Mouse (Mus musculus) heart, embryonic 11.5 days (tissue): ENCODE results near the gene Lsm14a. TPM values are rescaled to one million over a fixed set of nuclear protein-coding genes. Genes with fewer than 3 reads are reported as not detected.

Source experiments
- ATAC-seq: fragments of 200-750 bp; cut with Nextera tagmentation; replicated peaks from 2 replicates; pipeline ENCODE4 v1.8.0; 2017; ENCODE audit warnings: moderate library complexity; ENCODE audit not compliant: insufficient number of reproducible peaks, low FRiP score, low TSS enrichment
- H3K27ac ChIP-seq: fragments of 300-500 bp; sonication (generic); 2 replicates; pipeline ENCODE4 v1.5.1; 2014; ENCODE audit warnings: mild to moderate bottlenecking, low read depth, low read length
- H3K27me3 ChIP-seq: fragments of 300-500 bp; sonication (generic); 2 replicates; pipeline ENCODE4 v1.6.1; 2014; ENCODE audit warnings: mild to moderate bottlenecking, low read length, mixed read lengths; ENCODE audit not compliant: control insufficient read depth, insufficient read depth
- H3K36me3 ChIP-seq: fragments of 300-500 bp; sonication (generic); 2 replicates; pipeline ENCODE4 v1.6.1; 2014; ENCODE audit warnings: mild to moderate bottlenecking, low read length, moderate library complexity, mixed read lengths; ENCODE audit not compliant: control insufficient read depth, insufficient read depth
- H3K4me1 ChIP-seq: fragments of 300-500 bp; sonication (generic); 2 replicates; pipeline ENCODE4 v1.6.1; 2014; ENCODE audit warnings: low read length; ENCODE audit not compliant: control insufficient read depth, insufficient read depth
- H3K4me2 ChIP-seq: fragments of 300-500 bp; sonication (generic); 2 replicates; pipeline ENCODE4 v1.6.1; 2014; ENCODE audit warnings: mild to moderate bottlenecking, moderate library complexity
- H3K4me3 ChIP-seq: fragments of 300-500 bp; sonication (generic); 2 replicates; pipeline ENCODE4 v1.5.1; 2014; ENCODE audit warnings: low read depth, low read length
- H3K9ac ChIP-seq: fragments of 300-500 bp; sonication (generic); 2 replicates; pipeline ENCODE4 v1.6.1; 2014; ENCODE audit warnings: mild to moderate bottlenecking, low read depth, low read length, moderate library complexity
- H3K9me3 ChIP-seq: fragments of 300-500 bp; sonication (generic); replicated peaks from 2 replicates; pipeline ENCODE4 v1.6.1; 2016; ENCODE audit warnings: low read length; ENCODE audit not compliant: control insufficient read depth
- WGBS: fragments of 180-500 bp; shearing (Covaris S2); extraction: QIAGEN DNeasy Blood & Tissue Kit; methylation state at CpG from one replicate; pipeline ENCODE4 v1.1.7; 2014; ENCODE audit not compliant: insufficient replicate concordance; 5-methylcytosine and 5-hydroxymethylcytosine counted together
- polyA plus RNA-seq: library from polyadenylated mRNA; unstranded; fragments of >200 nt; fragmentation: Nextera tagmentation; extraction: Ambion mirVana; gene quantifications from 2 replicates; pipeline ENCODE4 v1.2.1, GENCODE M21; 2014

Gene Lsm14a
- 41.7 and 46.4 TPM in 2 replicates for polyA plus RNA-seq

DNA sequence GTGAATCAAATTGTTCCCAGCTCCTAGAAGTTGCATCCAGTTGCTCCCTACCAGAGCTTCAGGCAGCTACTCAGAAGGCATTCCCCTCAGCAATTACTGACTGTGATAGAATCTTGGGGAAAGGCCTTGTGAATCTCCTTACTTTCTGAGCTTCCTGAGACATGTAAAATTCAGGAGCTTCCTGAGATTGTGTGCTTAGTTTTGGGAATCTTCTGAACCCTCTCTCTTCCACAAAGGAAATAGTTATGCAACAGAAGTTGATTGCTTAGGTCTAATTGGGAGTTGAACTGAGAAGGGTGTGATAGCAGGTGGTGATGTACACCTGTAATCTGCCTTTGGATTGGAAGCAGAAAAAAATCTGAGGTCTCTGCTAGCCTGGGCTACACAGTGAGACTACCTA lies at the start of gene Lsm14a:
Gene Lsm14a (minus strand): TSS at position 101 of the 400 bp plus-strand sequence.
- no peak within 1 kb of the TSS for H3K27ac ChIP-seq
- H3K36me3 ChIP-seq: no peaks in the 10 kb centered on the region
- no peak for ATAC-seq

DNA sequence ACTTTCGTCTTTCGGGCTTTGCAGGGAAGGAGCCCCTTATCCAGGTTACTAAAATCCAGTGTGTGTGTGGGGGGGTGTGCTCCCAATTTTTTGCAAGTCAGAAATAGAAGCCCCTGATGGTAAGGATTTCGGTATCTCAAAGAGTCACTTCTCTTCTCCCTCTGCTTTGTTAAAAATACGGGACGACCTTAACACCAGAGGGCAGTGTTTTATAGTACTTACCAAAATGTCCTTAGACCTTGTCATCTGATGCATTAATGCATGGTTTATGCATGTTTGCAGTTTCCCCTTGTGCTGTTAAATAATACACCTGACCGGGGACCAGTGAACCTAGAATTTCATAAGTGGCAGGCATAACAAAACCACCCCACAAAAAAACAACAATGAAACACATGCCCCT lies 45.8 kb upstream of the Lsm14a start:
- Histone ChIP-seq H3K4me1 (no peaks in the 10 kb centered on the region), H3K27me3 (no peaks in the 10 kb centered on the region), H3K27ac (no peak overlapping the region), H3K9me3 (no peaks in the 10 kb centered on the region), H3K9ac (no peak overlapping the region), H3K36me3 (no peaks in the 10 kb centered on the region), H3K4me3 (no peak overlapping the region), H3K4me2 (no peak overlapping the region)
- 36% methylated on average over 6 of the region's 6 CpGs for WGBS
- no peak for ATAC-seq

More for the DNA sequence above, at the start of gene Lsm14a:
- no peak within 1 kb of the TSS for H3K4me3 ChIP-seq
- no peak within 1 kb of the TSS for H3K4me2 ChIP-seq
- H3K4me1 ChIP-seq: peaks cover 8% of the 10 kb centered on the region
- no peak within 1 kb of the TSS for H3K9ac ChIP-seq
- no peaks in the 10 kb centered on the region for H3K27me3 ChIP-seq
- no peaks in the 10 kb centered on the region for H3K9me3 ChIP-seq

DNA sequence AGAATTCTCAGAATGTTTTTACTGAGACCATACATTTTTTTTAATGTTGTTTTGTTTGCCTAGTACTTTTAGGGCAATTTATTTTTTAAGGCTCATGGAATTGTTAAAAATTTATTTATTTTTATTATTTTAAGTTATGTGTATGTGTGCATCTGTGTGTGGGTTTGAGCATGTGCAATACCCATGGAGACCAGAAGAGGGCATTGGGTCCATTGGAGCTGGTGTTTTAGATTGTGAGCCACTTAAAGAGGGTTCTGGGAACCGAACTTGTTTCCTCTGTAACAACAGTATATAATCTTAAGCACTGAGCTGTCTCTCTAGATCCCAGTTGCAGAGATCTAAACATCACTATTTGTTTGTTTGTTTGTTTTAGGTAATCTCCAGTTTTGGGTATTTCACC lies 40.5 kb upstream of the Lsm14a start:
- H3K36me3 ChIP-seq: no peaks in the 10 kb centered on the region
- ATAC-seq: no peak
- WGBS: 74% methylated on average over 1 of the region's 1 CpGs
- no peak overlapping the region for H3K4me2 ChIP-seq
- H3K27me3 ChIP-seq: no peaks in the 10 kb centered on the region
- H3K4me1 ChIP-seq: no peaks in the 10 kb centered on the region
- no peaks in the 10 kb centered on the region for H3K9me3 ChIP-seq
- no peak overlapping the region for H3K4me3 ChIP-seq
- H3K27ac ChIP-seq: no peak overlapping the region
- no peak overlapping the region for H3K9ac ChIP-seq

- Histone ChIP-seq H3K9me3 (no peaks in the 10 kb centered on the region), H3K4me3 (no peak overlapping the region), H3K27me3 (no peaks in the 10 kb centered on the region), H3K4me1 (no peaks in the 10 kb centered on the region), H3K36me3 (no peaks in the 10 kb centered on the region), H3K27ac (no peak overlapping the region), H3K9ac (no peak overlapping the region), H3K4me2 (no peak overlapping the region)
- 67% methylated on average over 2 of the region's 2 CpGs for WGBS
- ATAC-seq: no peak
Observed at GRCm38 (mm10) chr7:34421201-34421600, 28.1 kb upstream of the Lsm14a start.

GRCm38 (mm10) chr7:34407492-34407891 lies 14.4 kb upstream of the Lsm14a start:
- Histone ChIP-seq H3K9me3 (no peaks in the 10 kb centered on the region), H3K4me1 (no peaks in the 10 kb centered on the region), H3K9ac (no peak overlapping the region), H3K27ac (no peak overlapping the region), H3K4me2 (no peak overlapping the region), H3K4me3 (no peak overlapping the region), H3K27me3 (no peaks in the 10 kb centered on the region), H3K36me3 (no peaks in the 10 kb centered on the region)
- 8% methylated on average over 8 of the region's 8 CpGs for whole genome bisulfite sequencing
- no peak for ATAC-seq

DNA sequence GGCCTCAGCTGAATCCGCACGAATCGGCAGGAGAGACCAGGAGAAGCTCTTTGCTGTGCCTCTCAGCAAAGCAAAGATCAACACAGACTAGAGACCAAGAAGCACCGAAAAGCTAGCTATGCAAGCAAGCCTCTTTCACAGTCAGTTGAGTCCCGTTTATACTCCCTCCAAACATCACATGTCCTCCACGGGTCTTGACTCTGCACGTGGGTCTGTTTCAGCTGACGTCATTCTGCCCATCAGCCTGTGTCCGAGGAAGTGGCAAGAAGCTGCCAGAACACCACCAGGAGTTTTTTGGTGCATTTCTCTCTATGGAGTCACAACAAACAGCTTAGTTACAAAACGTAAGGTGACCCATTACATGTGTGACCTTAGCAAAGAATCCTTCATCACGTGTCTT lies 10.8 kb upstream of the Lsm14a start:
- H3K4me1 ChIP-seq: no peaks in the 10 kb centered on the region
- H3K9ac ChIP-seq: no peak overlapping the region
- H3K27ac ChIP-seq: no peak overlapping the region
- no peaks in the 10 kb centered on the region for H3K36me3 ChIP-seq
- no peak overlapping the region for H3K4me2 ChIP-seq
- H3K4me3 ChIP-seq: no peak overlapping the region
- WGBS: 67% methylated on average over 11 of the region's 11 CpGs
- no peak for ATAC-seq
- no peaks in the 10 kb centered on the region for H3K27me3 ChIP-seq
- no peaks in the 10 kb centered on the region for H3K9me3 ChIP-seq

DNA sequence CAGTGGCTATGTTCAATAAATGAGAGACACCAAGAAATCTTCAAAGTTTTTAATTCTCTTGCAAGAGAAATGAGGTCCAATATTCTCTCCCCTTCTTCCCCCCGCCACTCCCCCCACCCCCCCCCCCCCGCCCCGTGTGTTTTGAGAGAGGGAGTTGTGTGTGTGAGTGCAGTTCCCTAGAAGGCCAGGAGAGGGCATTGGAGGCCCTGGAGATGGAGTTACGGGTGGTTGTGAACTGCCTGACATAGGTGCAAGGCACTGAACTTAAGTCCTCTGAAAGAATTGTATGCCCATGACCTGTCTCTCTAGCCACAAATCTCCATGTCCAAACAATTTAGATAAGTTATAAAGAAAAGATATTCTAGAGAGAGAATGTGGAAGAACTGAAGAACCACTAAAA lies 7.0 kb upstream of the Lsm14a start:
- Histone ChIP-seq H3K9me3 (no peaks in the 10 kb centered on the region), H3K4me3 (no peak overlapping the region), H3K9ac (no peak overlapping the region), H3K27me3 (no peaks in the 10 kb centered on the region), H3K4me1 (no peaks in the 10 kb centered on the region), H3K27ac (no peak overlapping the region), H3K4me2 (no peak overlapping the region), H3K36me3 (no peaks in the 10 kb centered on the region)
- ATAC-seq: no peak
- 38% methylated on average over 2 of the region's 4 CpGs for WGBS

GRCm38 (mm10) chr7:34398831-34399230 lies 5.7 kb upstream of the Lsm14a start:
- Histone ChIP-seq H3K4me2 (no peak overlapping the region), H3K27ac (no peak overlapping the region), H3K4me1 (no peaks in the 10 kb centered on the region), H3K9me3 (no peaks in the 10 kb centered on the region), H3K27me3 (no peaks in the 10 kb centered on the region), H3K9ac (no peak overlapping the region), H3K36me3 (no peaks in the 10 kb centered on the region), H3K4me3 (no peak overlapping the region)
- 70% methylated on average over 5 of the region's 5 CpGs for WGBS
- no peak for ATAC-seq

DNA sequence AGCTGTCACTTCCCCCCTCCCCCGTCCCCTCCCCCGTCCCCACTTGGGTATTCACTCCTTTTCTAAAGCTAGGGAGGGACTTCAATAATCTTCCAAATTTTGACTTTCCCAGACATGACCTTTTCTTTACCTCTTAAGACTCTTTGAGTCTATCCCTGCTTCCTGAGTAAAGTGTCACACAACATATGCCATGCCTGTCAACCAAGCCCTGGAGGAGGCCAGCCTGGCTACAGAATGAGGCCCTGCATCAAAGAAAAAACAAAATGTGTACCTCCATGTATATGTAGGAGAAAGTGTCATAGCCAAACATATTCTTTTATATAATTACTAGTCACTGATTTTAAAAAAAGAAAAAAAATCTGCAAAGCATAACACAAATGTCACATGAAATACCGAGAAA lies 3.7 kb upstream of the Lsm14a start:
- WGBS: 76% methylated on average over 3 of the region's 3 CpGs
- Histone ChIP-seq H3K9ac (no peak overlapping the region), H3K27ac (no peak overlapping the region), H3K4me1 (no peaks in the 10 kb centered on the region), H3K36me3 (no peaks in the 10 kb centered on the region), H3K4me2 (no peak overlapping the region), H3K27me3 (no peaks in the 10 kb centered on the region), H3K9me3 (no peaks in the 10 kb centered on the region), H3K4me3 (no peak overlapping the region)
- no peak for ATAC-seq
